Mouse (Mus musculus) cerebellum, adult 2 months (tissue): ENCODE data around the gene Oasl1. TPM values are rescaled to one million over a fixed set of nuclear protein-coding genes. Genes with fewer than 3 reads are reported as not detected.
A peak's percentile ranks its signal among the peaks of the same experiment; 100 is the strongest.

Experiments
- DNase-seq, 2 experiments: peaks; one replicate each; pipeline ENCODE4 v3.0.0; 2021
- H3K27ac ChIP-seq: fragments of 200-500 bp; 2 replicates; pipeline ENCODE4 v1.5.1; 2012; ENCODE audit warnings: low read length, control low read depth, inconsistent platforms; ENCODE audit not compliant: insufficient read depth
- H3K27me3 ChIP-seq: fragments of 200-500 bp; 2 replicates; pipeline ENCODE4 v1.6.1; 2012; ENCODE audit warnings: inconsistent platforms, mild to moderate bottlenecking, low read length, moderate library complexity; ENCODE audit not compliant: control insufficient read depth, insufficient read depth
- H3K4me1 ChIP-seq: fragments of 200-500 bp; 2 replicates; pipeline ENCODE4 v1.6.1; 2011; ENCODE audit warnings: low read length; ENCODE audit not compliant: control insufficient read depth, insufficient read depth
- H3K4me3 ChIP-seq: fragments of 200-500 bp; replicated peaks from 2 replicates; pipeline ENCODE3; 2011; ENCODE audit warnings: mild to moderate bottlenecking, low read depth, low read length, control low read depth; ENCODE audit not compliant: insufficient read depth
- CTCF ChIP-seq: fragments of 200-500 bp; IDR thresholded peaks from 2 replicates; pipeline ENCODE4 v1.5.1; 2011; ENCODE audit warnings: low read depth, mild to moderate bottlenecking, control low read depth, low read length, moderate library complexity, borderline replicate concordance; ENCODE audit not compliant: insufficient read depth
- POLR2A ChIP-seq: fragments of 200-500 bp; IDR thresholded peaks from 2 replicates; pipeline ENCODE4 v1.6.1; 2011; ENCODE audit warnings: low read length, control low read depth, borderline replicate concordance; ENCODE audit not compliant: insufficient read depth
- WGBS: fragments of 180-500 bp; shearing (Covaris S2); methylation state at CpG from one replicate; pipeline ENCODE4 v1.1.7; 2018; 5-methylcytosine and 5-hydroxymethylcytosine counted together
- polyA plus RNA-seq: library from polyadenylated mRNA; depleted of rRNA; stranded (reverse); fragments of >200 nt; gene quantifications from 2 replicates; pipeline ENCODE4 v1.2.3, GENCODE M21; 2012; rRNA removed

Gene Oasl1
- polyA plus RNA-seq, 1 experiment: 0.46 TPM

DNA sequence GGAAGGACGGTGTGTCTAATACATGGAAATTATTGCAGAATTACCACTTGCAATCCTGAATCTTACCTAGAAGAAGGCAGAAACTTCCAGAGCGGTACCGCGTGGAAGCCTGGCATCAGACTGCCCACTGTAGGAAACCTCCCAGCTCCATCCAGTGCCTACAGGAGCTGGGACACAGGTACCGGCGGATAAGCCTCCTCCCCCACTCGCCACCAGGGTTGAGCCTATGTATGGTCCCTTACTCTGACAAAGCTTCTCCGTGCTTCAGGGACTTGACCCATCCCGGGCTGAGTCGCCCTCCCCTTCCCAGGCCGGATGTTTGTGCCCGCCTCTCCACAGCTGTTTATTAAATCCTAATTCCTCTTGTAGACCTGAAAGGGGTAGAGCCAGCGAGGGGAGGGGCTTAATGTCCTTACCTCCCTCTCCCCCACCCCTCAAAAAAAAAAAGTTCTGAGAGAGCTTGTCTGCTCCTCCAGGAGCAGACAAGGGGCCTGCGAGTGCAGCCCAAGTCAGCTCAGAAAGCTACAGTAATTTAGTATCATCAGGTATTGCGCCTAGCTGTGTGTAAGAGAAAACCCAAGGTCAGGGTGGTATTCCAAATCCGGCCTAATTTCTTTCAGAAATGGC lies 57.2 kb downstream of the Oasl1 start:
- Histone ChIP-seq H3K4me1 (no peaks in the 10 kb centered on the region), H3K4me3 (peak overlapping the region; percentile 53), H3K27ac (no peak overlapping the region), H3K27me3 (no peaks in the 10 kb centered on the region)
- WGBS: 35% methylated on average over 16 of the region's 16 CpGs
- TF ChIP-seq POLR2A (no peak), CTCF (no peak)
- no peak for DNase-seq

DNA sequence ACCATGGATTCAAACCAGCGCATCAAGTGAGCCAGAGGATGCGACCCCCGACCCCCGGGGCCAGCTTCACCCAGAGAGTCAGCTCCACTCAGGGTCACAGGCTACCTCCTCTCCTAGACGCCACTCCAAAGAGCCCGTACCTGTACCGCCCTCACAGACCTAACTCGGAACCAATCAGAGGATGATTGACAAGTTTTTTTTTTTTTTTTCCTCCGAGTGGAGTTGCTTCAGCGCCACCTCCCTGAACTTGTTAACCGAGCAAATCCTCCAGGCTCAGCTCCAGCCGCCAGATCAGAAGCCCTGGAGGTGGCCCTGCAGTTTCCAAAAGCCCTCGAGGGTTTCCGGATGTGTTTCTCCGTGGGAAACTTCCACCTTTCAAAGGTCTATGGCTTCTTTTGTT lies 59.0 kb downstream of the Oasl1 start:
- TF ChIP-seq POLR2A: no peak
- TF ChIP-seq CTCF: no peak
- H3K4me1 ChIP-seq: no peaks in the 10 kb centered on the region
- H3K4me3 ChIP-seq: no peak overlapping the region
- no peak for DNase-seq
- H3K27ac ChIP-seq: no peak overlapping the region
- H3K27me3 ChIP-seq: no peaks in the 10 kb centered on the region
- WGBS: 59% methylated on average over 15 of the region's 15 CpGs

DNA sequence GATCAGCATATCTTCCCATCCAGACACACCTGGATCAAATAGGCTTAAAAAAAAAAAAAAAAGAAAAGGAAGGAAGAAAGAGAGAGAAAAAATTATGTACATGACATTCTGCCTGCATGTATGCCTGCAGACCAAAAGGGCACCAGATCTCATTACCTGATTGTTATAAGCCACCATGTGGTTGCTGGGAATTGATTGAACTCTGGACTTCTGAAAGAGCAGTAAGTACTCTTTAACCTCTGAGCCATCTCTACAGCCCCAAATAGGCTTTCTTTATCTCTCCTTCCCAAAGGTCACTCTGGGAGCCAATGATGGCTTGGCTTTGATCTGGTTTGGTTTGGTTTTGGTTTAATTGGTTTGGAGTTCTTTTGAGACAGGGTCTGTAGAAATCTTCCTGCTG lies 62.0 kb downstream of the Oasl1 start:
- no peaks in the 10 kb centered on the region for H3K4me1 ChIP-seq
- TF ChIP-seq CTCF (no peak), POLR2A (no peak)
- H3K4me3 ChIP-seq: no peak overlapping the region
- no peak overlapping the region for H3K27ac ChIP-seq
- DNase-seq: no peak
- H3K27me3 ChIP-seq: no peaks in the 10 kb centered on the region

Other genes starting within 250 kb of the Oasl1 start
- gene Gltp, start 232.3 kb upstream of the Oasl1 start, polyA plus RNA-seq: 79.3 and 87.5 TPM in 2 replicates
- gene Tchp, start 215.5 kb upstream of the Oasl1 start, polyA plus RNA-seq: 33.9 and 35.5 TPM in 2 replicates
- gene Ankrd13a, start 148.6 kb upstream of the Oasl1 start, polyA plus RNA-seq: 61.6 and 62.1 TPM in 2 replicates
- 96.5 and 107 TPM in 2 replicates for gene Git2, start 147.7 kb upstream of the Oasl1 start, polyA plus RNA-seq
- 227 and 230 TPM in 2 replicates for gene 1500011B03Rik, start 99.8 kb upstream of the Oasl1 start, polyA plus RNA-seq
- gene 4930519G04Rik, start 69.6 kb upstream of the Oasl1 start, polyA plus RNA-seq: not detected in 2 replicates
- 0.16 TPM in 2 replicates for gene Gm9936, start 64.6 kb upstream of the Oasl1 start, polyA plus RNA-seq
- 5.3 and 6.9 TPM in 2 replicates for gene Oasl2, start 26.3 kb upstream of the Oasl1 start, polyA plus RNA-seq
- 137 and 141 TPM in 2 replicates for gene 2210016L21Rik, start 18.9 kb downstream of the Oasl1 start, polyA plus RNA-seq
- 0.05 TPM in 1 of 2 replicates, not detected in the other for gene Hnf1a, start 47.9 kb downstream of the Oasl1 start, polyA plus RNA-seq
- gene Sppl3, start 87.9 kb downstream of the Oasl1 start, polyA plus RNA-seq: 64.2 and 65.0 TPM in 2 replicates
- not detected in 2 replicates for gene Gm10401, start 175.1 kb downstream of the Oasl1 start, polyA plus RNA-seq
- gene Acads, start 196.1 kb downstream of the Oasl1 start, polyA plus RNA-seq: 14.9 and 16.1 TPM in 2 replicates
- 34.0 and 36.1 TPM in 2 replicates for gene Unc119b, start 211.7 kb downstream of the Oasl1 start, polyA plus RNA-seq
- gene Mlec, start 234.9 kb downstream of the Oasl1 start, polyA plus RNA-seq: 66.0 and 80.2 TPM in 2 replicates